Mouse (Mus musculus): ENCODE data around the gene Ino80b. TPM values are rescaled to one million over a fixed set of nuclear protein-coding genes. Genes with fewer than 3 reads are reported as not detected.

Gene Ino80b
- total RNA-seq, 2 experiments from 2014 or later, result 24.9 to 26.4 TPM

- intact Hi-C loops (cut with DNase I), result no loop called here
- DNase-seq, result no peak
Measured at GRCm38 (mm10) chr6:83092416-83093127, 32.7 kb downstream of the Ino80b start.

DNA sequence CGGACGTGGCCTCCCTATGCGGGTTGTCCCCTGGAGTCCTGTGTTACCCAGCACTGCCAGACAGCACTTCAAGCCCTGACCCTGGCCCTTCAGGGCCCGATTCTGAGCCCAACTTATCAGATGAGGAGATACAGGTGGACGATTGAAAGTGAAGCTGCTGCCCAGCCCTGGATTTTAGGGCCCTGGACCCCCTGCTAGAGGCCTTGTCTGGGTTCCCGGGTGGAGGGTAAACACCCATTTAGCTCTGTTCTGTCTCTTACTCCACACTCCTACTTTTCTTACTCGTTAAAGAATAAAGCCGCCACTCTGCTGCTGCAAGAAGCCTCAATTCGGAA, 37.3 kb downstream of the Ino80b start:
- no peak for DNase-seq
- intact Hi-C loops (cut with DNase I), result no loop called here

DNA sequence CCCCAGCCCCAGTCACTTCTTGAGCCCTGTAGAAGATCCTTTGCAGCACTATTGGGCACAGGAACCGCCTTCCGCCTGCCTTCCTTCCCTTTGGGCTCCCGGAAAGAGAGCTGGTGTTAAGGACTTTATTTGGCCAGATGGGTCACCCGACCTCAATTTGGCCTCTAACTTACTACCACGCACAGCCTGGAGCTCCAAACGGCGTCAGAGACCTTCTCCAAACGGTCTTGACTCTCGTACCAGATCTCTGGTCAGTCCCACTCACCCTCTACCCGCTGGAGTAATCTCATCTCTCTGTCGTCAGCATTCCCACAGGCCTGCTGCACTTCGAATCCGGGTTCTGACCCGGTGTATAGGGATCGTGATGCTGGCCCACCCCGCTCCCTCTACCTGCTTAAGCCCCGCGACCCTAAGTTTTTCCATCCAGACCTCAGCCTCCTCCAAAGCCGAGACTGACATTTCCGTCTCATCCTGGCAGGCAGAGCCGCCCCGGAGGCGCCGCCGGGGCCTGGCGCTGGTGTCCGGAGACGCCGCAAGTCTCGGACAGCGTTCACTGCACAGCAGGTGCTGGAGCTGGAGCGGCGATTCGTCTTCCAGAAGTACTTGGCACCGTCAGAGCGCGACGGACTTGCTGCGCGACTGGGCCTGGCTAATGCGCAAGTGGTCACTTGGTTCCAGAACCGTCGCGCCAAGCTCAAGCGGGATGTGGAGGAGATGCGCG, 37.9 kb downstream of the Ino80b start:
- no peak for DNase-seq
- intact Hi-C loops (cut with DNase I), result no loop called here

- DNase-seq, result no peak
- intact Hi-C loops (cut with DNase I), result no loop called here
Measured at GRCm38 (mm10) chr6:83086121-83087035, 38.9 kb downstream of the Ino80b start, which contains the start of gene Lbx2. Lbx2 (plus strand) TSS chr6:83086367.

GRCm38 (mm10) chr6:83084477-83084876, 40.8 kb downstream of the Ino80b start:
- intact Hi-C loops (cut with DNase I), result no loop called here
- no peak for DNase-seq

- no peak for DNase-seq
- intact Hi-C loops (cut with DNase I), result no loop called here
Measured at GRCm38 (mm10) chr6:83083497-83083896, 41.7 kb downstream of the Ino80b start.

DNA sequence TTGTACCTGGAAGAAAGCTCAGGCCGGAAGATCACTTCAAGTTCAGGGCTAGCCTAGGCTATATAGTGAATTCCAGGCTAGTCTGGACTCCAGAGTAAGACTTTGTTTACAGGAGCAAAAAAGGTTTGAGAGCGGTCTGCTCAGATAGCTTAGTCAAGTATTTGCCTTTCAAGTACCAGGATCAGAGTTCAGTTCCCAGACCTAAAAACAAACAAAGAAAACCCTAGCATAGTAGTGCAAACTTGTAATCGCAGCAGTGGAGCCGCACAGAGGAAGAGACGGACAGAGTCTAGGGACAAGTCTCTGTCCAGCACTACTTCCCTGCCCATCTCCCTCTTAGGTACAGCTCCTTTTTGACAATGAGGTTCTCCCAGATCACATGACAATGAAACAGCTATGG, 45.0 kb downstream of the Ino80b start:
- intact Hi-C loops (cut with DNase I), result no loop called here
- DNase-seq, result no peak

- DNase-seq, result peak; percentile 100
- intact Hi-C loops (cut with DNase I), result no loop called here
Measured at GRCm38 (mm10) chr6:83078324-83078858, 46.8 kb downstream of the Ino80b start.

GRCm38 (mm10) chr6:83077630-83078323, 47.5 kb downstream of the Ino80b start, which contains the start of gene Pcgf1:
Pcgf1 (plus strand) TSS chr6:83077869.
- intact Hi-C loops (cut with DNase I), result no loop called here
- DNase-seq, result no peak

GRCm38 (mm10) chr6:83074979-83075378, 50.3 kb downstream of the Ino80b start:
- intact Hi-C loops (cut with DNase I), result no loop called here
- DNase-seq, result no peak

Small RNA genes lying within 50 kb of the gene (microRNA-seq; reads per million reads assigned to microRNA genes)
- gene Mir3470a, result not detected

Other genes with a start within 250 kb of the Ino80b start
- 10 to 100 TPM; 51.3 to 54.0 TPM for gene Sema4f, start 185.7 kb downstream of the Ino80b start, total RNA-seq (2021)
- under 1 TPM in 1 of 2 experiments, not detected in 1; 0.44 TPM for gene M1ap, start 178.5 kb downstream of the Ino80b start, total RNA-seq (2021)
- gene Dok1, start 92.0 kb downstream of the Ino80b start, total RNA-seq (2021), result 1 to 10 TPM in 1 of 2 experiments, under 1 TPM in 1; 0.76 to 1.7 TPM
- gene Loxl3, start 91.3 kb downstream of the Ino80b start, total RNA-seq (2021), result 1 to 10 TPM; 3.2 to 3.6 TPM
- gene Aup1, start 70.9 kb downstream of the Ino80b start, total RNA-seq (2021), result 10 to 100 TPM; 94.8 to 98.5 TPM
- 10 to 100 TPM; 66.1 to 70.5 TPM for gene Htra2, start 70.2 kb downstream of the Ino80b start, total RNA-seq (2021)
- under 1 TPM; 0.62 to 0.84 TPM for gene Dqx1, start 67.6 kb downstream of the Ino80b start, total RNA-seq (2021)
- gene Tlx2, start 55.1 kb downstream of the Ino80b start, total RNA-seq (2021), result not detected
- 10 to 100 TPM; 16.8 to 23.3 TPM for gene Pcgf1, start 47.6 kb downstream of the Ino80b start, total RNA-seq (2021)
- gene Lbx2, start 39.1 kb downstream of the Ino80b start, total RNA-seq (2021), result not detected
- gene Ccdc142, start 23.8 kb downstream of the Ino80b start, total RNA-seq (2021), result 10 to 100 TPM; 12.0 to 18.4 TPM
- 10 to 100 TPM in 1 of 2 experiments, 1 to 10 TPM in 1; 9.7 to 11.3 TPM for gene Gm42688, start 23.8 kb downstream of the Ino80b start, total RNA-seq (2021)
- 10 to 100 TPM; 58.4 to 60.7 TPM for gene Mrpl53, start 16.4 kb downstream of the Ino80b start, total RNA-seq (2021)
- 10 to 100 TPM; 27.2 to 33.2 TPM for gene Mogs, start 9.9 kb downstream of the Ino80b start, total RNA-seq (2021)
- 10 to 100 TPM; 60.3 to 68.7 TPM for gene Wbp1, start 3.9 kb downstream of the Ino80b start, total RNA-seq (2021)
- 10 to 100 TPM; 12.3 to 15.2 TPM for gene Rtkn, start 10.0 kb upstream of the Ino80b start, total RNA-seq (2021)
- gene Wdr54, start 31.0 kb upstream of the Ino80b start, total RNA-seq (2021), result 10 to 100 TPM; 20.1 to 24.3 TPM
- gene 1700003E16Rik, start 31.0 kb upstream of the Ino80b start, total RNA-seq (2021), result 10 to 100 TPM; 13.3 to 16.9 TPM
- 100 to 1,000 TPM; 319 to 327 TPM for gene Dctn1, start 40.5 kb upstream of the Ino80b start, total RNA-seq (2021)
- gene Slc4a5, start 94.4 kb upstream of the Ino80b start, total RNA-seq (2021), result under 1 TPM; 0.46 to 0.52 TPM
- gene Mthfd2, start 200.5 kb upstream of the Ino80b start, total RNA-seq (2021), result 10 to 100 TPM; 17.3 to 17.5 TPM
- gene Mob1a, start 200.6 kb upstream of the Ino80b start, total RNA-seq (2021), result 10 to 100 TPM; 20.4 to 21.9 TPM
- 10 to 100 TPM; 16.4 to 21.0 TPM for gene Bola3, start 223.7 kb upstream of the Ino80b start, total RNA-seq (2021)